Mouse (Mus musculus): ENCODE measurements around the gene B3galt1. TPM values are rescaled to one million over a fixed set of nuclear protein-coding genes. Genes with fewer than 3 reads are reported as not detected.

Gene B3galt1
- polyA plus RNA-seq, 1 experiment from 2014 or later: 0.33 TPM

GRCm38 (mm10) chr2:67657372-67657771 lies 91.7 kb downstream of the B3galt1 start:
- 69% methylated on average over 4 of the region's 4 CpGs for WGBS (ENCODE audit: insufficient replicate concordance)
- Histone ChIP-seq H3K9ac (ENCODE audit: low read depth, low read length) (no peak overlapping the region), H3K27ac (ENCODE audit: low read length) (no peak overlapping the region), H3K4me3 (ENCODE audit: low read depth, low read length) (no peak overlapping the region), H3K4me1 (ENCODE audit: control insufficient read depth, low read depth, low read length) (no peaks in the 10 kb centered on the region), H3K9me3 (replicated peaks; ENCODE audit: control insufficient read depth, low read length) (no peaks in the 10 kb centered on the region), H3K36me3 (ENCODE audit: control insufficient read depth, insufficient read depth) (no peaks in the 10 kb centered on the region), H3K27me3 (ENCODE audit: control insufficient read depth, insufficient read depth, low read depth, low read length) (no peaks in the 10 kb centered on the region), H3K4me2 (ENCODE audit: low read depth, low read length) (no peak overlapping the region)
- no peak for ATAC-seq (ENCODE audit: low read depth)

GRCm38 (mm10) chr2:67658091-67658490 lies 92.4 kb downstream of the B3galt1 start:
- Histone ChIP-seq H3K4me2 (ENCODE audit: low read depth, low read length) (no peak overlapping the region), H3K4me1 (ENCODE audit: control insufficient read depth, low read depth, low read length) (no peaks in the 10 kb centered on the region), H3K36me3 (ENCODE audit: control insufficient read depth, insufficient read depth) (no peaks in the 10 kb centered on the region), H3K9ac (ENCODE audit: low read depth, low read length) (no peak overlapping the region), H3K27ac (ENCODE audit: low read length) (no peak overlapping the region), H3K9me3 (replicated peaks; ENCODE audit: control insufficient read depth, low read length) (no peaks in the 10 kb centered on the region), H3K27me3 (ENCODE audit: control insufficient read depth, insufficient read depth, low read depth, low read length) (no peaks in the 10 kb centered on the region), H3K4me3 (ENCODE audit: low read depth, low read length) (no peak overlapping the region)
- WGBS (ENCODE audit: insufficient replicate concordance): 57% methylated on average over 1 of the region's 1 CpGs
- no peak for ATAC-seq (ENCODE audit: low read depth)

- 68% methylated on average over 2 of the region's 2 CpGs for WGBS (ENCODE audit: insufficient replicate concordance)
- Histone ChIP-seq H3K9me3 (replicated peaks; ENCODE audit: control insufficient read depth, low read length) (no peaks in the 10 kb centered on the region), H3K4me2 (ENCODE audit: low read depth, low read length) (no peak overlapping the region), H3K27me3 (ENCODE audit: control insufficient read depth, insufficient read depth, low read depth, low read length) (no peaks in the 10 kb centered on the region), H3K36me3 (ENCODE audit: control insufficient read depth, insufficient read depth) (no peaks in the 10 kb centered on the region), H3K27ac (ENCODE audit: low read length) (no peak overlapping the region), H3K9ac (ENCODE audit: low read depth, low read length) (no peak overlapping the region), H3K4me1 (ENCODE audit: control insufficient read depth, low read depth, low read length) (no peaks in the 10 kb centered on the region), H3K4me3 (ENCODE audit: low read depth, low read length) (no peak overlapping the region)
- ATAC-seq (ENCODE audit: low read depth): no peak
Measured at GRCm38 (mm10) chr2:67671721-67672120, 106.0 kb downstream of the B3galt1 start.

GRCm38 (mm10) chr2:67677697-67678096 lies 112.0 kb downstream of the B3galt1 start:
- no peak overlapping the region for H3K27ac ChIP-seq (ENCODE audit: low read length)
- ATAC-seq (ENCODE audit: low read depth): no peak
- no peak overlapping the region for H3K4me2 ChIP-seq (ENCODE audit: low read depth, low read length)
- H3K9ac ChIP-seq (ENCODE audit: low read depth, low read length): no peak overlapping the region
- no peaks in the 10 kb centered on the region for H3K36me3 ChIP-seq (ENCODE audit: control insufficient read depth, insufficient read depth)
- no peaks in the 10 kb centered on the region for H3K4me1 ChIP-seq (ENCODE audit: control insufficient read depth, low read depth, low read length)
- no peaks in the 10 kb centered on the region for H3K27me3 ChIP-seq (ENCODE audit: control insufficient read depth, insufficient read depth, low read depth, low read length)
- 53% methylated on average over 4 of the region's 4 CpGs for WGBS (ENCODE audit: insufficient replicate concordance)
- H3K9me3 ChIP-seq (replicated peaks; ENCODE audit: control insufficient read depth, low read length): no peaks in the 10 kb centered on the region
- H3K4me3 ChIP-seq (ENCODE audit: low read depth, low read length): no peak overlapping the region

- no peaks in the 10 kb centered on the region for H3K9me3 ChIP-seq (replicated peaks; ENCODE audit: control insufficient read depth, low read length)
- H3K4me3 ChIP-seq (ENCODE audit: low read depth, low read length): no peak overlapping the region
- no peaks in the 10 kb centered on the region for H3K36me3 ChIP-seq (ENCODE audit: control insufficient read depth, insufficient read depth)
- no peak overlapping the region for H3K9ac ChIP-seq (ENCODE audit: low read depth, low read length)
- H3K27me3 ChIP-seq (ENCODE audit: control insufficient read depth, insufficient read depth, low read depth, low read length): no peaks in the 10 kb centered on the region
- WGBS (ENCODE audit: insufficient replicate concordance): 53% methylated on average over 5 of the region's 5 CpGs
- no peak for ATAC-seq (ENCODE audit: low read depth)
- no peaks in the 10 kb centered on the region for H3K4me1 ChIP-seq (ENCODE audit: control insufficient read depth, low read depth, low read length)
- no peak overlapping the region for H3K27ac ChIP-seq (ENCODE audit: low read length)
- H3K4me2 ChIP-seq (ENCODE audit: low read depth, low read length): no peak overlapping the region
Measured at GRCm38 (mm10) chr2:67724249-67724648, 158.6 kb downstream of the B3galt1 start.

- Histone ChIP-seq H3K27ac (ENCODE audit: low read length) (no peak overlapping the region), H3K36me3 (ENCODE audit: control insufficient read depth, insufficient read depth) (no peaks in the 10 kb centered on the region), H3K9me3 (replicated peaks; ENCODE audit: control insufficient read depth, low read length) (no peaks in the 10 kb centered on the region), H3K27me3 (ENCODE audit: control insufficient read depth, insufficient read depth, low read depth, low read length) (no peaks in the 10 kb centered on the region), H3K4me2 (ENCODE audit: low read depth, low read length) (no peak overlapping the region), H3K9ac (ENCODE audit: low read depth, low read length) (no peak overlapping the region), H3K4me3 (ENCODE audit: low read depth, low read length) (no peak overlapping the region), H3K4me1 (ENCODE audit: control insufficient read depth, low read depth, low read length) (no peaks in the 10 kb centered on the region)
- no peak for ATAC-seq (ENCODE audit: low read depth)
- 60% methylated on average over 2 of the region's 2 CpGs for WGBS (ENCODE audit: insufficient replicate concordance)
Measured at GRCm38 (mm10) chr2:67730771-67731170, 165.1 kb downstream of the B3galt1 start.

GRCm38 (mm10) chr2:67751585-67751984 lies 185.9 kb downstream of the B3galt1 start:
- Histone ChIP-seq H3K36me3 (ENCODE audit: control insufficient read depth, insufficient read depth) (no peaks in the 10 kb centered on the region), H3K27ac (ENCODE audit: low read length) (no peak overlapping the region), H3K27me3 (ENCODE audit: control insufficient read depth, insufficient read depth, low read depth, low read length) (no peaks in the 10 kb centered on the region), H3K4me3 (ENCODE audit: low read depth, low read length) (no peak overlapping the region), H3K4me2 (ENCODE audit: low read depth, low read length) (no peak overlapping the region), H3K4me1 (ENCODE audit: control insufficient read depth, low read depth, low read length) (no peaks in the 10 kb centered on the region), H3K9me3 (replicated peaks; ENCODE audit: control insufficient read depth, low read length) (no peaks in the 10 kb centered on the region), H3K9ac (ENCODE audit: low read depth, low read length) (no peak overlapping the region)
- ATAC-seq (ENCODE audit: low read depth): no peak
- WGBS (ENCODE audit: insufficient replicate concordance): 73% methylated on average over 3 of the region's 3 CpGs

- Histone ChIP-seq H3K9ac (ENCODE audit: low read depth, low read length) (no peak overlapping the region), H3K27ac (ENCODE audit: low read length) (no peak overlapping the region), H3K9me3 (replicated peaks; ENCODE audit: control insufficient read depth, low read length) (no peaks in the 10 kb centered on the region), H3K27me3 (ENCODE audit: control insufficient read depth, insufficient read depth, low read depth, low read length) (no peaks in the 10 kb centered on the region), H3K4me3 (ENCODE audit: low read depth, low read length) (no peak overlapping the region), H3K4me1 (ENCODE audit: control insufficient read depth, low read depth, low read length) (no peaks in the 10 kb centered on the region), H3K4me2 (ENCODE audit: low read depth, low read length) (no peak overlapping the region), H3K36me3 (ENCODE audit: control insufficient read depth, insufficient read depth) (no peaks in the 10 kb centered on the region)
- ATAC-seq (ENCODE audit: low read depth): no peak
- WGBS (ENCODE audit: insufficient replicate concordance): 66% methylated on average over 6 of the region's 6 CpGs
Measured at GRCm38 (mm10) chr2:67756507-67756906, 190.8 kb downstream of the B3galt1 start.

GRCm38 (mm10) chr2:67787536-67787935 lies 221.9 kb downstream of the B3galt1 start:
- no peaks in the 10 kb centered on the region for H3K27me3 ChIP-seq (ENCODE audit: control insufficient read depth, insufficient read depth, low read depth, low read length)
- no peak overlapping the region for H3K9ac ChIP-seq (ENCODE audit: low read depth, low read length)
- no peak for ATAC-seq (ENCODE audit: low read depth)
- H3K4me2 ChIP-seq (ENCODE audit: low read depth, low read length): no peak overlapping the region
- no peaks in the 10 kb centered on the region for H3K4me1 ChIP-seq (ENCODE audit: control insufficient read depth, low read depth, low read length)
- 60% methylated on average over 3 of the region's 3 CpGs for WGBS (ENCODE audit: insufficient replicate concordance)
- H3K36me3 ChIP-seq (ENCODE audit: control insufficient read depth, insufficient read depth): no peaks in the 10 kb centered on the region
- no peaks in the 10 kb centered on the region for H3K9me3 ChIP-seq (replicated peaks; ENCODE audit: control insufficient read depth, low read length)
- no peak overlapping the region for H3K4me3 ChIP-seq (ENCODE audit: low read depth, low read length)
- no peak overlapping the region for H3K27ac ChIP-seq (ENCODE audit: low read length)

GRCm38 (mm10) chr2:67797561-67797960 lies 231.9 kb downstream of the B3galt1 start:
- 56% methylated on average over 4 of the region's 4 CpGs for WGBS (ENCODE audit: insufficient replicate concordance)

More at GRCm38 (mm10) chr2:67797561-67797960, 231.9 kb downstream of the B3galt1 start:
- no peak overlapping the region for H3K4me2 ChIP-seq (ENCODE audit: low read depth, low read length)
- no peak for ATAC-seq (ENCODE audit: low read depth)
- no peak overlapping the region for H3K27ac ChIP-seq (ENCODE audit: low read length)
- no peaks in the 10 kb centered on the region for H3K9me3 ChIP-seq (replicated peaks; ENCODE audit: control insufficient read depth, low read length)
- no peak overlapping the region for H3K4me3 ChIP-seq (ENCODE audit: low read depth, low read length)
- no peak overlapping the region for H3K9ac ChIP-seq (ENCODE audit: low read depth, low read length)
- no peaks in the 10 kb centered on the region for H3K4me1 ChIP-seq (ENCODE audit: control insufficient read depth, low read depth, low read length)
- no peaks in the 10 kb centered on the region for H3K27me3 ChIP-seq (ENCODE audit: control insufficient read depth, insufficient read depth, low read depth, low read length)
- H3K36me3 ChIP-seq (ENCODE audit: control insufficient read depth, insufficient read depth): no peaks in the 10 kb centered on the region

All from liver, embryonic 16.5 days (tissue).